In genomic region chr13:106936256-106937137, GRCm38 (mm10) we compare ENCODE assay signal across 7 mouse cellular contexts. TPM values are rescaled to one million over a fixed set of nuclear protein-coding genes. Genes with fewer than 3 reads are reported as not detected.
DNase-seq lines count a peak whose midpoint lies in the region; ATAC-seq lines count a peak whose summit lies in the region.

Gene Ipo11, minus strand, starts transcription at chr13:106936958.

- ATAC-seq in intestine, embryonic 15.5 days = peak; percentile 97

- H3K9me3 ChIP-seq in intestine, embryonic 15.5 days = no peaks in the 10 kb centered on the region
- H3K9me3 ChIP-seq in midbrain, embryonic 10.5 days (replicated peaks) = no peaks in the 10 kb centered on the region

- peak within 1 kb of the TSS; percentile 77 for H3K27ac ChIP-seq in intestine, embryonic 15.5 days
- peak within 1 kb of the TSS; percentile 96 for H3K27ac ChIP-seq in midbrain, embryonic 10.5 days (replicated peaks)

- intact Hi-C loops in gastrocnemius, postnatal 36 days (cut with DNase I) = loop anchor here (10.0 kb wide), 1 partner anchor 168 kb away; no protein-coding TSS in a partner anchor
- intact Hi-C loops in left cerebral cortex, postnatal 25 days (cut with DNase I) = loop anchor here (5.0 kb wide), 1 partner anchor 166 kb away; no protein-coding TSS in a partner anchor

- peak within 1 kb of the TSS; percentile 63 for H3K4me2 ChIP-seq in intestine, embryonic 15.5 days (replicated peaks)

- H3K9ac ChIP-seq in intestine, embryonic 15.5 days = peak within 1 kb of the TSS; percentile 88

- H3K4me1 ChIP-seq in intestine, embryonic 15.5 days (replicated peaks) = 0 out of 2 replicates have a peak, but pooled peaks cover 3% of the 10 kb centered on the region
- H3K4me1 ChIP-seq in midbrain, embryonic 10.5 days = peaks cover 14% of the 10 kb centered on the region

- WGBS in intestine, embryonic 15.5 days = under 1% methylated on average over 78 of the region's 84 CpGs
- WGBS in midbrain, embryonic 10.5 days = under 1% methylated on average over 84 of the region's 84 CpGs

- H3K4me3 ChIP-seq in intestine, embryonic 15.5 days (replicated peaks) = peak within 1 kb of the TSS; percentile 94
- H3K4me3 ChIP-seq in midbrain, embryonic 10.5 days = peak within 1 kb of the TSS; percentile 81

- DNase-seq in adrenal gland, adult 2 months = peak; percentile 93
- DNase-seq in embryo, embryonic 11.5 days (ENCODE audit: low read depth, low spot score) = peak; percentile 93
- peak; percentile 70 to 84 for DNase-seq in gastrocnemius, postnatal 36 days
- peak; percentile 89 to 96 for DNase-seq in left cerebral cortex, postnatal 25 days (ENCODE audit: low spot score in 2 of 2)
- peak; percentile 96 for DNase-seq in midbrain, embryonic 10.5 days (ENCODE audit: low spot score)
- peak; percentile 94 for DNase-seq in right cerebral cortex, postnatal 4 days

- H3K27me3 ChIP-seq in intestine, embryonic 15.5 days (replicated peaks) = no peaks in the 10 kb centered on the region
- no peaks in the 10 kb centered on the region for H3K27me3 ChIP-seq in midbrain, embryonic 10.5 days (ENCODE audit: low read depth, poor library complexity, severe bottlenecking)

- H3K36me3 ChIP-seq in intestine, embryonic 15.5 days = no peaks in the 10 kb centered on the region
- peaks cover 8% of the 10 kb centered on the region for H3K36me3 ChIP-seq in midbrain, embryonic 10.5 days

RNA-seq across cellular contexts. Expression of gene Ipo11, which starts in this region (rescaled TPM):
- 10 to 100 TPM; 33.3 to 42.1 TPM for total RNA-seq in adrenal gland, adult 2 months (2021)
- polyA plus RNA-seq in adrenal gland, adult 2 months (2012; rRNA removed) = 13.6 and 16.7 TPM in 2 replicates
- total RNA-seq in gastrocnemius, postnatal 36 days (2021) = 10 to 100 TPM; 10.5 to 14.3 TPM
- 44.2 and 47.6 TPM in 2 replicates for polyA plus RNA-seq in intestine, embryonic 15.5 days (2015; fragmentation: Nextera tagmentation; extraction: Ambion mirVana)
- total RNA-seq in left cerebral cortex, postnatal 25 days (2021) = 10 to 100 TPM; 56.9 to 58.8 TPM
- 92.7 and 102 TPM in 2 replicates for polyA plus RNA-seq in midbrain, embryonic 10.5 days (2016; fragmentation: Nextera tagmentation; extraction: Ambion mirVana)

Comparison
In these comparisons a context has a peak if more than half of its experiments do, and no peak if none do; other contexts are left out.
1. Peak in every context shown above with its lines: DNase-seq, ATAC-seq, H3K4me3 ChIP-seq and H3K27ac ChIP-seq.